Mouse (Mus musculus) thymus, adult 2 months (tissue): ENCODE measurements around the gene Sft2d2. TPM values are rescaled to one million over a fixed set of nuclear protein-coding genes. Genes with fewer than 3 reads are reported as not detected.

Source experiments
- DNase-seq: peaks from one replicate; pipeline ENCODE4 v3.0.0; 2021
- H3K27ac ChIP-seq: fragments of 200-500 bp; 2 replicates; pipeline ENCODE4 v1.5.1; 2012; ENCODE audit warnings: low read length, control low read depth; ENCODE audit not compliant: control insufficient read depth, insufficient read depth
- H3K27me3 ChIP-seq: fragments of 200-500 bp; 2 replicates; pipeline ENCODE4 v1.6.1; 2012; ENCODE audit warnings: mild to moderate bottlenecking, low read length, moderate library complexity, mixed read lengths; ENCODE audit not compliant: control insufficient read depth, insufficient read depth
- H3K36me3 ChIP-seq: fragments of 200-500 bp; 2 replicates; pipeline ENCODE4 v1.6.1; 2012; ENCODE audit warnings: mild to moderate bottlenecking, low read length, moderate library complexity; ENCODE audit not compliant: control insufficient read depth, insufficient read depth
- H3K4me1 ChIP-seq: fragments of 200-500 bp; replicated peaks from 2 replicates; pipeline ENCODE4 v1.6.1; 2012; ENCODE audit warnings: low read length; ENCODE audit not compliant: control insufficient read depth, insufficient read depth
- H3K4me3 ChIP-seq: fragments of 200-500 bp; 2 replicates; pipeline ENCODE4 v1.5.1; 2012; ENCODE audit warnings: mild to moderate bottlenecking, low read length, control low read depth, moderate library complexity; ENCODE audit not compliant: control insufficient read depth, insufficient read depth
- CTCF ChIP-seq: fragments of 200-500 bp; IDR thresholded peaks from 2 replicates; pipeline ENCODE4 v1.5.1; 2012; ENCODE audit warnings: mild to moderate bottlenecking, control low read depth, low read length, moderate library complexity, borderline replicate concordance; ENCODE audit not compliant: control insufficient read depth, poor library complexity, insufficient read depth; ENCODE audit errors: extremely low read depth
- POLR2A ChIP-seq: fragments of 200-500 bp; IDR thresholded peaks from 2 replicates; pipeline ENCODE4 v1.6.1; 2012; ENCODE audit warnings: mild to moderate bottlenecking, low read length, control low read depth, moderate library complexity; ENCODE audit not compliant: control insufficient read depth, poor library complexity, insufficient read depth; ENCODE audit errors: extremely low read depth
- WGBS: fragments of 180-500 bp; shearing (Covaris S2); methylation state at CpG from one replicate; pipeline ENCODE4 v1.1.7; 2018; 5-methylcytosine and 5-hydroxymethylcytosine counted together
- polyA plus RNA-seq: library from polyadenylated mRNA; depleted of rRNA; stranded (reverse); fragments of >200 nt; gene quantifications from 2 replicates; pipeline ENCODE4 v1.2.3, GENCODE M21; 2012

The Sft2d2 gene
- polyA plus RNA-seq, 1 experiment: 102 TPM

GRCm38 (mm10) chr1:165217023-165217589 is 22.9 kb upstream of the Sft2d2 start:
- 98% methylated on average over 2 of the region's 2 CpGs for WGBS
- TF ChIP-seq CTCF (no peak), POLR2A (no peak)

DNA sequence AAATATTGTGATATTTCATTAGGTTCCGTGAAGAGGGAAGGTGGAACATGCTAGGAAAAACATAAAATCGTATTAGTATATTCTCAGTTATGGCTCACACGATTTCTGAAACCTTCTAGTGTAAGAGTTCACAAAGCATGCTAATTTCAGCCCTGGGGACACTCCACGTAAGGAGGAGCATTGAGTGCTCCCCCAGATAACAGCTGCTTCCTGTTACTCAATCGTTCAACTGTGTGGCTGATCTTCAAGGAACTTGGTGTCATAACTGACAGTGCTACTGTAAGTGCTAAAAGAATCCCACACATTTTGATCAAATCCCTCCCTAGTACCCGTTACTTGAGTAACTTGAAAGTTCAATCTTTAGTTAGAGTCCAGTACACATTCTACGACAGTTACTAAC is 21.6 kb upstream of the Sft2d2 start:
- H3K36me3 ChIP-seq: peaks cover 52% of the 10 kb centered on the region
- no peaks in the 10 kb centered on the region for H3K4me1 ChIP-seq
- no peaks in the 10 kb centered on the region for H3K27me3 ChIP-seq
- DNase-seq: no peak
- WGBS: 47% methylated on average over 7 of the region's 7 CpGs
- no peak for TF ChIP-seq POLR2A
- TF ChIP-seq CTCF: no peak
- H3K4me3 ChIP-seq: no peak overlapping the region
- H3K27ac ChIP-seq: no peak overlapping the region

More at GRCm38 (mm10) chr1:165217023-165217589, 22.9 kb upstream of the Sft2d2 start:
- Histone ChIP-seq H3K27ac (no peak overlapping the region), H3K27me3 (no peaks in the 10 kb centered on the region), H3K36me3 (peaks cover 62% of the 10 kb centered on the region), H3K4me1 (no peaks in the 10 kb centered on the region), H3K4me3 (no peak overlapping the region)
- DNase-seq: no peak

- Histone ChIP-seq H3K27ac (no peak overlapping the region; the same call in 1 of the 2 replicates), H3K4me3 (no peak overlapping the region), H3K27me3 (no peaks in the 10 kb centered on the region), H3K4me1 (no peaks in the 10 kb centered on the region), H3K36me3 (no peaks in the 10 kb centered on the region)
- DNase-seq: no peak
- no peak for TF ChIP-seq CTCF
- TF ChIP-seq POLR2A: no peak
- WGBS: 57% methylated on average over 2 of the region's 2 CpGs
These were observed 11.4 kb upstream of the Sft2d2 start for GRCm38 (mm10) chr1:165205591-165205990.

DNA sequence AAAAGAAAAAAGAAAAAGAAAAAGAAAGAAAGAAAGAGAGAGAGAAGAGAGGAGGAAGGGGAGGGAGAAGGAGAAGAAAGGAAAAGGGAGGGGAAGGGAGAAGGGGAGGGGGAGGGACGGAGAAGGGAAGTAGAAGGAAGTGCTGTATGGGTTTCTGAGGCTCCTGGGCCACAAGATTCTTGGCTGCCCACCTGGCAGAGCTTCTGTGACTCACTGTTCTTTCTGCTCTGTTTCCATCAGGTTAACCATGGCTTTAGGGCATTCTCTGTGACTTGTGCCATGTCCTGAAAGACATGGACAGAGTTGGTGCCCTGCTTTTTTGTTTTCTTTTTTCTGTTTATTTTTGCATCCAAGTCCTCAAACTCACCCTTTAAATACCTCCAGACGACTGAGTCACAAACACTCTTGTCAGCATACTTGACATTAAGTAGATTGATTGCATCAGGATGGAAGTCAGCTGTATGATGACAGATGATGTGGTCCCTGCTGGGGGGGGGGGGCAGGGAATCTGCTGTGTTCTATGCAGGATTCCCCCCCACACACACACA is 9.3 kb upstream of the Sft2d2 start:
- WGBS: 40% methylated on average over 2 of the region's 2 CpGs
- Histone ChIP-seq H3K36me3 (no peaks in the 10 kb centered on the region), H3K4me1 (no peaks in the 10 kb centered on the region), H3K4me3 (no peak overlapping the region), H3K27me3 (no peaks in the 10 kb centered on the region), H3K27ac (no peak overlapping the region)
- TF ChIP-seq POLR2A: no peak
- TF ChIP-seq CTCF: no peak
- no peak for DNase-seq

GRCm38 (mm10) chr1:165201445-165202012 is 7.3 kb upstream of the Sft2d2 start:
- Histone ChIP-seq H3K4me1 (no peaks in the 10 kb centered on the region), H3K36me3 (no peaks in the 10 kb centered on the region), H3K4me3 (no peak overlapping the region), H3K27ac (no peak overlapping the region), H3K27me3 (no peaks in the 10 kb centered on the region)
- WGBS: 93% methylated on average over 4 of the region's 4 CpGs
- no peak for DNase-seq
- TF ChIP-seq POLR2A (no peak), CTCF (no peak)

- no peaks in the 10 kb centered on the region for H3K4me1 ChIP-seq
- no peak overlapping the region for H3K4me3 ChIP-seq
- TF ChIP-seq CTCF (no peak), POLR2A (no peak)
- no peaks in the 10 kb centered on the region for H3K36me3 ChIP-seq
- no peak overlapping the region for H3K27ac ChIP-seq
- WGBS: 85% methylated on average over 8 of the region's 8 CpGs
- DNase-seq: no peak
- no peaks in the 10 kb centered on the region for H3K27me3 ChIP-seq
These were observed 6.5 kb upstream of the Sft2d2 start for GRCm38 (mm10) chr1:165200748-165201147.
